Mouse (Mus musculus) heart, embryonic 13.5 days (tissue): ENCODE data around the gene Lcp1. TPM values are rescaled to one million over a fixed set of nuclear protein-coding genes. Genes with fewer than 3 reads are reported as not detected.
"Not testable (repeated sequence)": the region's sequence is repeated elsewhere in the genome, so short reads cannot be mapped to it uniquely, and the experiment has no call there.

Source experiments
- ATAC-seq: fragments of 200-750 bp; cut with Nextera tagmentation; 2 replicates; pipeline ENCODE4 v1.8.0; 2017; ENCODE audit warnings: moderate TSS enrichment; ENCODE audit not compliant: insufficient number of reproducible peaks, low FRiP score, low TSS enrichment; ENCODE audit errors: extremely low read depth
- H3K27ac ChIP-seq: fragments of 300-500 bp; sonication (generic); replicated peaks from 2 replicates; pipeline ENCODE4 v1.5.1; 2015; ENCODE audit warnings: moderate library complexity, mild to moderate bottlenecking, inconsistent platforms
- H3K27me3 ChIP-seq: fragments of 300-500 bp; sonication (generic); replicated peaks from 2 replicates; pipeline ENCODE4 v1.6.1; 2015; ENCODE audit warnings: mild to moderate bottlenecking, inconsistent platforms
- H3K36me3 ChIP-seq: fragments of 300-500 bp; sonication (generic); 2 replicates; pipeline ENCODE4 v1.6.1; 2015; ENCODE audit warnings: mild to moderate bottlenecking, inconsistent platforms
- H3K4me1 ChIP-seq: fragments of 300-500 bp; sonication (generic); 2 replicates; pipeline ENCODE4 v1.6.1; 2015; ENCODE audit warnings: inconsistent platforms
- H3K4me2 ChIP-seq: fragments of 300-500 bp; sonication (generic); 2 replicates; pipeline ENCODE4 v1.6.1; 2015; ENCODE audit warnings: inconsistent platforms, mild to moderate bottlenecking, moderate library complexity
- H3K4me3 ChIP-seq: fragments of 300-500 bp; sonication (generic); 2 replicates; pipeline ENCODE4 v1.5.1; 2015; ENCODE audit warnings: moderate library complexity, mild to moderate bottlenecking, inconsistent platforms
- H3K9ac ChIP-seq: fragments of 300-500 bp; sonication (generic); 2 replicates; pipeline ENCODE4 v1.6.1; 2015; ENCODE audit warnings: inconsistent platforms, mild to moderate bottlenecking, moderate library complexity
- H3K9me3 ChIP-seq: fragments of 300-500 bp; sonication (generic); 2 replicates; pipeline ENCODE4 v1.6.1; 2016; ENCODE audit warnings: inconsistent platforms
- WGBS: fragments of 180-500 bp; shearing (Covaris S2); methylation state at CpG from one replicate; pipeline ENCODE4 v1.1.7; 2015; ENCODE audit warnings: mixed read lengths; 5-methylcytosine and 5-hydroxymethylcytosine counted together
- polyA plus RNA-seq: library from polyadenylated mRNA; unstranded; fragments of >200 nt; fragmentation: Nextera tagmentation; extraction: Ambion mirVana; gene quantifications from 2 replicates; pipeline ENCODE4 v1.2.1, GENCODE M21; 2015

Lcp1 gene
- polyA plus RNA-seq: 24.5 and 29.1 TPM in 2 replicates

- Histone ChIP-seq H3K9ac (peak within 1 kb of the TSS; percentile 77), H3K36me3 (no peaks in the 10 kb centered on the region), H3K9me3 (no peaks in the 10 kb centered on the region), H3K4me3 (peak within 1 kb of the TSS; percentile 77), H3K4me2 (peak within 1 kb of the TSS; percentile 95), H3K27ac (peak within 1 kb of the TSS; percentile 63), H3K4me1 (peaks cover 7% of the 10 kb centered on the region; the same call in 1 of the 2 replicates), H3K27me3 (peaks cover 13% of the 10 kb centered on the region)
- under 1% methylated on average over 42 of the region's 42 CpGs for WGBS
- ATAC-seq: peak; percentile 91
Observed at GRCm38 (mm10) chr14:75130501-75131318, at the start of gene Lcp1, which contains the start of gene Lrrc63. TSS of gene Lcp1 (plus strand) at chr14:75131101. TSS of gene Lrrc63 (minus strand) at chr14:75130881.

- no peaks in the 10 kb centered on the region for H3K27me3 ChIP-seq
- ATAC-seq: no peak
- 77% methylated on average over 5 of the region's 5 CpGs for WGBS
- H3K27ac ChIP-seq: no peak overlapping the region
- no peaks in the 10 kb centered on the region for H3K36me3 ChIP-seq
- no peaks in the 10 kb centered on the region for H3K4me1 ChIP-seq
- peaks cover 5% of the 10 kb centered on the region; the same call in 1 of the 2 replicates for H3K9me3 ChIP-seq
- H3K4me3 ChIP-seq: no peak overlapping the region
- no peak overlapping the region for H3K9ac ChIP-seq
- no peak overlapping the region for H3K4me2 ChIP-seq
Observed at GRCm38 (mm10) chr14:75102956-75103355, 27.9 kb upstream of the Lcp1 start.

GRCm38 (mm10) chr14:75121658-75122057 lies 9.2 kb upstream of the Lcp1 start:
- Histone ChIP-seq H3K4me3 (no peak overlapping the region), H3K27me3 (no peaks in the 10 kb centered on the region; the same call in 1 of the 2 replicates), H3K4me2 (no peak overlapping the region), H3K36me3 (no peaks in the 10 kb centered on the region), H3K9me3 (no peaks in the 10 kb centered on the region), H3K27ac (no peak overlapping the region), H3K9ac (no peak overlapping the region), H3K4me1 (no peaks in the 10 kb centered on the region)
- no peak for ATAC-seq
- WGBS: 74% methylated on average over 8 of the region's 8 CpGs

DNA sequence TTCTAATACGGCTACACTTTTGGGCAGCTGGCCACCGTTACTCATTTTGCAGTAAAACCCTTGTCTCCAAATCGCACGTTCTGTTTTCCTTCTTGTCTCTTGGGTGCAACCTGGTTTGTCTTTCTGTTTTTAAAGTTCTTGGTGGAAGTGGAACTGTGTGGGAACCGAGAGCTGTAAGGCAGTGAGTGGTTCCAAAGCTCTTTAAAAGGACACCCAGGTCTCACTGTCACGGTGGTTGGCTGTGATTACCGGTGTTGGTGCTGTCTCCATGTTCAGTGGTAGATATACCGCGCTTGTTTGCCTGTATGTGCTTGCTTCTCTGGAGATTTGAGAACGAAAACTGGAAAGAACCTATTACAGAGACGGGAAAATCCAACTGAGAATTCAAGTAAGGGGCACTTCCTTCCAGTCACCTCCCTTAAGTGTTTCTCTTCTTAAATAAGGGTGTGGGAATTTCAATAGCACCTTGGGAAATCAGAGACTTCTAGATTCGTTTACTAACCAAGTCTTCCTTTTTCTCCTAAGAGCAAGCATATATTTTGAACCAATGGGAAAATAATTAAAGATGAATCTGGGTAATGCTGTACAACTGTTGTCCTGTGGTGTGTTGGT lies 529 bp downstream of the Lcp1 start:
- H3K27ac ChIP-seq: peak overlapping the region; percentile 25; the same call in 1 of the 2 replicates
- no peaks in the 10 kb centered on the region for H3K9me3 ChIP-seq
- H3K36me3 ChIP-seq: no peaks in the 10 kb centered on the region
- no peak for ATAC-seq
- H3K4me1 ChIP-seq: peaks cover 7% of the 10 kb centered on the region; the same call in 1 of the 2 replicates
- 3% methylated on average over 12 of the region's 12 CpGs for WGBS
- peaks cover 17% of the 10 kb centered on the region for H3K27me3 ChIP-seq
- H3K4me2 ChIP-seq: peak overlapping the region; percentile 95
- H3K9ac ChIP-seq: peak overlapping the region; percentile 63
- peak overlapping the region; percentile 77 for H3K4me3 ChIP-seq

GRCm38 (mm10) chr14:75136119-75136966 lies 5.4 kb downstream of the Lcp1 start:
- no peaks in the 10 kb centered on the region for H3K9me3 ChIP-seq
- H3K4me1 ChIP-seq: peaks cover 17% of the 10 kb centered on the region
- peak overlapping the region; percentile 64 for H3K9ac ChIP-seq
- peaks cover 17% of the 10 kb centered on the region for H3K27me3 ChIP-seq
- 58% methylated on average over 25 of the region's 25 CpGs for WGBS
- peak overlapping the region; percentile 60 for H3K4me2 ChIP-seq
- H3K27ac ChIP-seq: peak overlapping the region; percentile 58
- no peak for ATAC-seq
- H3K4me3 ChIP-seq: peak overlapping the region; percentile 34
- no peaks in the 10 kb centered on the region for H3K36me3 ChIP-seq

DNA sequence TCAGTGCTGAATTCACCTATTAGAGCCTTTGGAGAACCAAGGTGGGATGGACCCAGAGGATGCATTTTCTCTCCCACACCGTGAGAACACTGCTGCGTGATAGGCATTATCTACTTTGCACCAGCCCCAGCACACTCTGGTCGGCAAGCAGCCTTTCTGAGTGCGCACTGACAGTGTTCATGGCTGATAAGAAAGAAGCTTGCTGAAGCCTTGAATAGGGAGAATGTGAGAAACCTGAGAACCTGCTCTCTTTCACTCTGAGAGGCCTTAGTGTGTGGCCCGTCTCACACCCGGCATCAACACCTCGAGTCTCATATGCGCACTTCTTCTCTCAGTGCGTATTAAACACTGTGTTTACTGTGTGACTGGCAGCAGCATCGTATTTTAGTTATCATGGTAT lies 7.6 kb downstream of the Lcp1 start:
- peaks cover 11% of the 10 kb centered on the region for H3K27me3 ChIP-seq
- H3K36me3 ChIP-seq: no peaks in the 10 kb centered on the region
- peak overlapping the region; percentile 25 for H3K4me2 ChIP-seq
- no peak overlapping the region for H3K9ac ChIP-seq
- H3K9me3 ChIP-seq: no peaks in the 10 kb centered on the region
- no peak overlapping the region for H3K4me3 ChIP-seq
- peak overlapping the region; percentile 38; the same call in 1 of the 2 replicates for H3K27ac ChIP-seq
- ATAC-seq: peak; percentile 79
- WGBS: 14% methylated on average over 10 of the region's 10 CpGs
- peaks cover 14% of the 10 kb centered on the region for H3K4me1 ChIP-seq

DNA sequence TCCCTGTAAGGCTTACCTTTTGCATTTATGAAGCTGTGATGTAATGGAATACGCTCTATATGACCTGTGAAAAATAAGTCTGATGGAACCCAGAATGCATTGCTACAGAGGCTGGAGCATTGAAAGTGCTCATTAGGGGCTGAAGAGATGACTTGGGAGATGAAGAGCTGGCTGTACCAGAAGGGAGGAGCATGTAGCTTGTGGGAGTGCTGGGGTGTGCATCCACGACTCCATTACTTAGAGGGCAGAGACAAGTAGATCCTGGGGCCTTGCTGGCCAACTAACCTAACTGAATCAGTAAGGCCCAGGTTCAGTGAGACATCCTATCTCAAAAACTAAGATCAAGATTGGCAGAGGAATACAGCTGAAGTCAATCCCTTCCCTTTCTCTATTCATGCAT lies 8.3 kb downstream of the Lcp1 start:
- no peak overlapping the region for H3K9ac ChIP-seq
- H3K27me3 ChIP-seq: peaks cover 11% of the 10 kb centered on the region
- ATAC-seq: no peak
- peaks cover 14% of the 10 kb centered on the region for H3K4me1 ChIP-seq
- WGBS: 81% methylated on average over 2 of the region's 2 CpGs
- H3K4me2 ChIP-seq: peak overlapping the region; percentile 25
- peak overlapping the region; percentile 38 for H3K27ac ChIP-seq
- H3K36me3 ChIP-seq: no peaks in the 10 kb centered on the region
- H3K4me3 ChIP-seq: no peak overlapping the region
- H3K9me3 ChIP-seq: no peaks in the 10 kb centered on the region

- 75% methylated on average over 2 of the region's 2 CpGs for WGBS
- H3K4me2 ChIP-seq, H3K36me3 ChIP-seq, H3K27ac ChIP-seq, ATAC-seq, H3K9ac ChIP-seq, H3K27me3 ChIP-seq, H3K4me3 ChIP-seq, H3K9me3 ChIP-seq, H3K4me1 ChIP-seq: not testable (repeated sequence)
Observed at GRCm38 (mm10) chr14:75147706-75148105, 16.8 kb downstream of the Lcp1 start.

GRCm38 (mm10) chr14:75148229-75148628 lies 17.3 kb downstream of the Lcp1 start:
- Histone ChIP-seq H3K4me1 (peaks cover 8% of the 10 kb centered on the region; the same call in 1 of the 2 replicates), H3K4me3 (no peak overlapping the region), H3K4me2 (no peak overlapping the region), H3K9me3 (no peaks in the 10 kb centered on the region), H3K27me3 (no peaks in the 10 kb centered on the region), H3K9ac (no peak overlapping the region), H3K27ac (no peak overlapping the region; the same call in 1 of the 2 replicates), H3K36me3 (no peaks in the 10 kb centered on the region)
- WGBS: 52% methylated on average over 9 of the region's 9 CpGs
- ATAC-seq: no peak

DNA sequence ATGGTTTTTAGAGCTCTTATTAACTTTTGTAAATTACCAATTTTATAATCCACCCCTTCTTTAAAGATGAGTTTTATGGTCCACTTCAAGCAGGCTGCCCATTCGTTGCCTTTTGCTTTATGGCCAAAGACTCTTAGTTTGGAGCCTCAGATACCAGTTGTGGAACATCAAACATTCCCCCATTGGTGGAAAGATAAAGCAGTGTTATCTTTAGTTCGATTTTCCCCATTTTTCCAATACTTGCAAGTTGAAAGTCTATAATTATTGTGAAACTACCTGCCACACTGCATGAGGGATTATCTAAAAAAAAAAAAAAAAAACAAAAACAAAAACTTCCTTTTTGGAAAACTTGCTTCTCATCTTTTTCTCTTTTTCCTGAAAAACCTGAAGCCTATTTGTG lies 19.8 kb downstream of the Lcp1 start:
- no peak overlapping the region for H3K4me3 ChIP-seq
- no peaks in the 10 kb centered on the region for H3K9me3 ChIP-seq
- no peaks in the 10 kb centered on the region for H3K27me3 ChIP-seq
- no peaks in the 10 kb centered on the region for H3K36me3 ChIP-seq
- H3K4me1 ChIP-seq: peaks cover 8% of the 10 kb centered on the region; the same call in 1 of the 2 replicates
- WGBS: 47% methylated on average over 2 of the region's 2 CpGs
- no peak overlapping the region for H3K9ac ChIP-seq
- no peak for ATAC-seq
- H3K27ac ChIP-seq: no peak overlapping the region
- no peak overlapping the region for H3K4me2 ChIP-seq

- peaks cover 8% of the 10 kb centered on the region; the same call in 1 of the 2 replicates for H3K4me1 ChIP-seq
- H3K9me3 ChIP-seq: no peaks in the 10 kb centered on the region
- H3K36me3 ChIP-seq: no peaks in the 10 kb centered on the region
- WGBS: 57% methylated on average over 3 of the region's 3 CpGs
- no peak overlapping the region for H3K4me2 ChIP-seq
- H3K9ac ChIP-seq: no peak overlapping the region
- H3K27ac ChIP-seq: no peak overlapping the region
- no peak overlapping the region for H3K4me3 ChIP-seq
- no peak for ATAC-seq
- no peaks in the 10 kb centered on the region for H3K27me3 ChIP-seq
Observed at GRCm38 (mm10) chr14:75151146-75151545, 20.2 kb downstream of the Lcp1 start.
